Mouse (Mus musculus) embryonic facial prominence, embryonic 14.5 days (tissue): ENCODE results near the gene Ccm2l. TPM values are rescaled to one million over a fixed set of nuclear protein-coding genes. Genes with fewer than 3 reads are reported as not detected.
A peak's percentile ranks its signal among the peaks of the same experiment; 100 is the strongest.

Experiments
- ATAC-seq: fragments of 200-750 bp; cut with Nextera tagmentation; 2 replicates; pipeline ENCODE4 v1.8.0; 2017; ENCODE audit warnings: low read depth, moderate number of reproducible peaks, moderate TSS enrichment
- DNase-seq: peaks from one replicate; pipeline ENCODE4 v3.0.0-alpha.2; 2015; ENCODE audit warnings: low spot score
- H3K27ac ChIP-seq: fragments of 300-500 bp; sonication (generic); replicated peaks from 2 replicates; pipeline ENCODE4 v1.5.1; 2014; ENCODE audit warnings: low read depth, mild to moderate bottlenecking, low read length, moderate library complexity
- H3K27me3 ChIP-seq: fragments of 300-500 bp; sonication (generic); replicated peaks from 2 replicates; pipeline ENCODE4 v1.6.1; 2014; ENCODE audit warnings: low read length; ENCODE audit not compliant: control insufficient read depth, insufficient read depth
- H3K36me3 ChIP-seq: fragments of 300-500 bp; sonication (generic); 2 replicates; pipeline ENCODE4 v1.6.1; 2014; ENCODE audit warnings: low read length, mixed read lengths; ENCODE audit not compliant: control insufficient read depth, insufficient read depth
- H3K4me1 ChIP-seq: fragments of 300-500 bp; sonication (generic); 2 replicates; pipeline ENCODE4 v1.6.1; 2014; ENCODE audit warnings: antibody characterized with exemption, low read length; ENCODE audit not compliant: control insufficient read depth, insufficient read depth
- H3K4me2 ChIP-seq: fragments of 300-500 bp; sonication (generic); 2 replicates; pipeline ENCODE4 v1.6.1; 2014; ENCODE audit warnings: low read depth, mild to moderate bottlenecking, low read length, moderate library complexity, mixed read lengths
- H3K4me3 ChIP-seq: fragments of 300-500 bp; sonication (generic); 2 replicates; pipeline ENCODE4 v1.5.1; 2014; ENCODE audit warnings: low read depth, mild to moderate bottlenecking, low read length
- H3K9ac ChIP-seq: fragments of 300-500 bp; sonication (generic); 2 replicates; pipeline ENCODE4 v1.6.1; 2014; ENCODE audit warnings: low read depth, mild to moderate bottlenecking, low read length, moderate library complexity, mixed read lengths
- H3K9me3 ChIP-seq: fragments of 300-500 bp; sonication (generic); 2 replicates; pipeline ENCODE4 v1.6.1; 2016; ENCODE audit warnings: low read length; ENCODE audit not compliant: control insufficient read depth
- WGBS: fragments of 180-500 bp; shearing (Covaris S2); extraction: QIAGEN DNeasy Blood & Tissue Kit; methylation state at CpG from one replicate; pipeline ENCODE4 v1.1.7; 2014; 5-methylcytosine and 5-hydroxymethylcytosine counted together
- polyA plus RNA-seq: library from polyadenylated mRNA; unstranded; fragments of >200 nt; fragmentation: Nextera tagmentation; extraction: Ambion mirVana; gene quantifications from 2 replicates; pipeline ENCODE4 v1.2.1, GENCODE M21; 2014

Ccm2l gene
- polyA plus RNA-seq, 1 experiment from 2014 or later = 2.7 TPM

- WGBS = 36% methylated on average over 32 of the region's 32 CpGs
These were observed 15.2 kb downstream of the Ccm2l start for GRCm38 (mm10) chr2:153080841-153081523.

GRCm38 (mm10) chr2:153081866-153082265 lies 16.1 kb downstream of the Ccm2l start:
- no peak overlapping the region for H3K9ac ChIP-seq
- ATAC-seq = no peak
- 75% methylated on average over 6 of the region's 6 CpGs for WGBS
- H3K27me3 ChIP-seq = no peaks in the 10 kb centered on the region
- no peak overlapping the region for H3K4me3 ChIP-seq
- no peaks in the 10 kb centered on the region for H3K4me1 ChIP-seq
- H3K27ac ChIP-seq = no peak overlapping the region
- H3K9me3 ChIP-seq = no peaks in the 10 kb centered on the region
- no peak for DNase-seq
- no peak overlapping the region for H3K4me2 ChIP-seq
- H3K36me3 ChIP-seq = no peaks in the 10 kb centered on the region

More at GRCm38 (mm10) chr2:153080841-153081523, 15.2 kb downstream of the Ccm2l start:
- Histone ChIP-seq H3K36me3 (no peaks in the 10 kb centered on the region), H3K4me2 (no peak overlapping the region), H3K27ac (no peak overlapping the region), H3K27me3 (no peaks in the 10 kb centered on the region), H3K4me1 (no peaks in the 10 kb centered on the region), H3K9me3 (no peaks in the 10 kb centered on the region), H3K9ac (no peak overlapping the region), H3K4me3 (no peak overlapping the region)
- DNase-seq (peak; percentile 90), ATAC-seq (no peak)

- Histone ChIP-seq H3K9ac (no peak overlapping the region), H3K4me3 (no peak overlapping the region), H3K27me3 (no peaks in the 10 kb centered on the region), H3K36me3 (no peaks in the 10 kb centered on the region), H3K9me3 (no peaks in the 10 kb centered on the region), H3K4me1 (no peaks in the 10 kb centered on the region), H3K27ac (no peak overlapping the region), H3K4me2 (no peak overlapping the region)
- no peak for ATAC-seq
- 83% methylated on average over 8 of the region's 8 CpGs for WGBS
- DNase-seq = no peak
These were observed 17.5 kb downstream of the Ccm2l start for GRCm38 (mm10) chr2:153083275-153083674.

- Histone ChIP-seq H3K9ac (no peak overlapping the region), H3K27me3 (no peaks in the 10 kb centered on the region), H3K36me3 (no peaks in the 10 kb centered on the region), H3K9me3 (no peaks in the 10 kb centered on the region), H3K4me3 (no peak overlapping the region), H3K27ac (no peak overlapping the region), H3K4me2 (no peak overlapping the region), H3K4me1 (no peaks in the 10 kb centered on the region)
- ATAC-seq = no peak
- DNase-seq = no peak
- WGBS = 78% methylated on average over 4 of the region's 4 CpGs
These were observed 18.1 kb downstream of the Ccm2l start for GRCm38 (mm10) chr2:153083824-153084223.

GRCm38 (mm10) chr2:153084261-153084976 lies 18.7 kb downstream of the Ccm2l start:
- Histone ChIP-seq H3K36me3 (no peaks in the 10 kb centered on the region), H3K4me1 (no peaks in the 10 kb centered on the region), H3K9me3 (no peaks in the 10 kb centered on the region), H3K27me3 (no peaks in the 10 kb centered on the region), H3K9ac (no peak overlapping the region), H3K4me2 (no peak overlapping the region), H3K4me3 (no peak overlapping the region), H3K27ac (no peak overlapping the region)
- ATAC-seq = peak; percentile 41; the same call in 1 of the 2 replicates
- 56% methylated on average over 7 of the region's 7 CpGs for WGBS
- DNase-seq = no peak

- Histone ChIP-seq H3K36me3 (no peaks in the 10 kb centered on the region), H3K4me1 (no peaks in the 10 kb centered on the region), H3K4me3 (no peak overlapping the region), H3K4me2 (no peak overlapping the region), H3K9me3 (no peaks in the 10 kb centered on the region), H3K9ac (no peak overlapping the region), H3K27me3 (no peaks in the 10 kb centered on the region), H3K27ac (no peak overlapping the region)
- DNase-seq (no peak), ATAC-seq (no peak)
- WGBS = 92% methylated on average over 6 of the region's 6 CpGs
These were observed 19.8 kb downstream of the Ccm2l start for GRCm38 (mm10) chr2:153085556-153085955.

GRCm38 (mm10) chr2:153086166-153086565 lies 20.4 kb downstream of the Ccm2l start:
- Histone ChIP-seq H3K4me3 (no peak overlapping the region), H3K4me2 (no peak overlapping the region), H3K9ac (no peak overlapping the region), H3K27me3 (no peaks in the 10 kb centered on the region), H3K4me1 (no peaks in the 10 kb centered on the region), H3K36me3 (no peaks in the 10 kb centered on the region), H3K9me3 (no peaks in the 10 kb centered on the region), H3K27ac (no peak overlapping the region)
- DNase-seq (no peak), ATAC-seq (no peak)
- 79% methylated on average over 4 of the region's 4 CpGs for WGBS

- 90% methylated on average over 10 of the region's 10 CpGs for WGBS
These were observed 21.3 kb downstream of the Ccm2l start for GRCm38 (mm10) chr2:153087091-153087490.

GRCm38 (mm10) chr2:153089316-153089715 lies 23.6 kb downstream of the Ccm2l start:
- Histone ChIP-seq H3K36me3 (no peaks in the 10 kb centered on the region), H3K27me3 (no peaks in the 10 kb centered on the region), H3K4me3 (no peak overlapping the region), H3K27ac (no peak overlapping the region), H3K4me2 (no peak overlapping the region), H3K9me3 (no peaks in the 10 kb centered on the region), H3K9ac (no peak overlapping the region), H3K4me1 (no peaks in the 10 kb centered on the region)
- DNase-seq (no peak), ATAC-seq (no peak)
- WGBS = 49% methylated on average over 2 of the region's 2 CpGs

More at GRCm38 (mm10) chr2:153087091-153087490, 21.3 kb downstream of the Ccm2l start:
- Histone ChIP-seq H3K36me3 (no peaks in the 10 kb centered on the region), H3K27ac (no peak overlapping the region), H3K9ac (no peak overlapping the region), H3K4me1 (no peaks in the 10 kb centered on the region), H3K9me3 (no peaks in the 10 kb centered on the region), H3K27me3 (no peaks in the 10 kb centered on the region), H3K4me2 (no peak overlapping the region), H3K4me3 (no peak overlapping the region)
- no peak for DNase-seq
- no peak for ATAC-seq
